Mouse (Mus musculus): ENCODE measurements around the gene Msmb. TPM values are rescaled to one million over a fixed set of nuclear protein-coding genes. Genes with fewer than 3 reads are reported as not detected.
"Not testable (repeated sequence)": the region's sequence is repeated elsewhere in the genome, so short reads cannot be mapped to it uniquely, and the experiment has no call there.

Gene Msmb
- total and polyA plus RNA-seq, 3 experiments = not detected

- no peak for DNase-seq
These were observed 4.8 kb downstream of the Msmb start for GRCm38 (mm10) chr14:32146578-32146977.

- DNase-seq = no peak
These were observed 9.0 kb downstream of the Msmb start for GRCm38 (mm10) chr14:32150872-32151271.

- DNase-seq = no peak
These were observed 10.6 kb downstream of the Msmb start for GRCm38 (mm10) chr14:32152243-32152965.

GRCm38 (mm10) chr14:32153156-32153555 is 11.3 kb downstream of the Msmb start:
- no peak for DNase-seq

GRCm38 (mm10) chr14:32154758-32155157 is 12.9 kb downstream of the Msmb start:
- DNase-seq = no peak

GRCm38 (mm10) chr14:32159150-32159670 is 17.4 kb downstream of the Msmb start:
- DNase-seq = no peak

GRCm38 (mm10) chr14:32159690-32160246 is 17.9 kb downstream of the Msmb start, which contains the start of gene Ncoa4:
TSS of gene Ncoa4 (plus strand) at chr14:32159865.
- peak; percentile 98 for DNase-seq

GRCm38 (mm10) chr14:32160563-32160962 is 18.7 kb downstream of the Msmb start:
- DNase-seq = no peak

- DNase-seq = no peak
These were observed 19.5 kb downstream of the Msmb start for GRCm38 (mm10) chr14:32161090-32161885.

- no peak for DNase-seq
These were observed 20.4 kb downstream of the Msmb start for GRCm38 (mm10) chr14:32162231-32162630.

- DNase-seq = no peak
These were observed 21.5 kb downstream of the Msmb start for GRCm38 (mm10) chr14:32163203-32163888.

GRCm38 (mm10) chr14:32164173-32165051 is 22.6 kb downstream of the Msmb start:
- DNase-seq = no peak

- peak; percentile 87 for DNase-seq
These were observed 23.6 kb downstream of the Msmb start for GRCm38 (mm10) chr14:32165278-32166061.

- no peak for DNase-seq
These were observed 24.2 kb downstream of the Msmb start for GRCm38 (mm10) chr14:32166062-32166441.

GRCm38 (mm10) chr14:32166840-32167239 is 25.0 kb downstream of the Msmb start:
- no peak for DNase-seq

- no peak for DNase-seq
These were observed 25.5 kb downstream of the Msmb start for GRCm38 (mm10) chr14:32167326-32167725.

- DNase-seq = peak; percentile 34
These were observed 26.9 kb downstream of the Msmb start for GRCm38 (mm10) chr14:32168653-32169231.

GRCm38 (mm10) chr14:32170137-32170536 is 28.3 kb downstream of the Msmb start:
- DNase-seq = no peak

GRCm38 (mm10) chr14:32175310-32175709 is 33.5 kb downstream of the Msmb start:
- DNase-seq = no peak

- not testable (repeated sequence) for DNase-seq
These were observed 34.8 kb downstream of the Msmb start for GRCm38 (mm10) chr14:32176590-32176989.
